Mouse (Mus musculus): ENCODE results near the gene Insl3. TPM values are rescaled to one million over a fixed set of nuclear protein-coding genes. Genes with fewer than 3 reads are reported as not detected.

The Insl3 gene
- polyA plus RNA-seq, 1 experiment = 6,097 TPM

GRCm38 (mm10) chr8:71719218-71719617 is 30.2 kb downstream of the Insl3 start:
- Histone ChIP-seq H3K27me3 (ENCODE audit: control insufficient read depth, insufficient read depth, low read length) (no peaks in the 10 kb centered on the region), H3K4me1 (ENCODE audit: control insufficient read depth, insufficient read depth, low read length) (peaks cover 13% of the 10 kb centered on the region), H3K27ac (ENCODE audit: control insufficient read depth, insufficient read depth, low read depth, low read length) (no peak overlapping the region), H3K36me3 (ENCODE audit: control insufficient read depth, insufficient read depth, low read length) (no peaks in the 10 kb centered on the region), H3K4me3 (ENCODE audit: control insufficient read depth, low read depth, low read length) (peak overlapping the region; percentile 82)
- no peak for TF ChIP-seq CTCF (IDR thresholded peaks at IDR 0.05; ENCODE audit: control insufficient read depth, insufficient read depth, insufficient replicate concordance, low read depth, low read length)
- no peak for TF ChIP-seq POLR2A (IDR thresholded peaks at IDR 0.05; ENCODE audit: control insufficient read depth, low read depth, low read length)

GRCm38 (mm10) chr8:71719928-71720457 is 31.0 kb downstream of the Insl3 start:
- H3K4me1 ChIP-seq (ENCODE audit: control insufficient read depth, insufficient read depth, low read length) = peaks cover 14% of the 10 kb centered on the region
- H3K4me3 ChIP-seq (ENCODE audit: control insufficient read depth, low read depth, low read length) = peak overlapping the region; percentile 82
- H3K27ac ChIP-seq (ENCODE audit: control insufficient read depth, insufficient read depth, low read depth, low read length) = no peak overlapping the region
- TF ChIP-seq POLR2A (IDR thresholded peaks at IDR 0.05; ENCODE audit: control insufficient read depth, low read depth, low read length) (no peak), CTCF (IDR thresholded peaks at IDR 0.05; ENCODE audit: control insufficient read depth, insufficient read depth, insufficient replicate concordance, low read depth, low read length) (no peak)
- no peaks in the 10 kb centered on the region for H3K27me3 ChIP-seq (ENCODE audit: control insufficient read depth, insufficient read depth, low read length)
- no peaks in the 10 kb centered on the region for H3K36me3 ChIP-seq (ENCODE audit: control insufficient read depth, insufficient read depth, low read length)

GRCm38 (mm10) chr8:71723047-71723551 is 34.1 kb downstream of the Insl3 start:
- TF ChIP-seq POLR2A (IDR thresholded peaks at IDR 0.05; ENCODE audit: control insufficient read depth, low read depth, low read length) = no peak
- no peak for TF ChIP-seq CTCF (IDR thresholded peaks at IDR 0.05; ENCODE audit: control insufficient read depth, insufficient read depth, insufficient replicate concordance, low read depth, low read length)
- Histone ChIP-seq H3K4me1 (ENCODE audit: control insufficient read depth, insufficient read depth, low read length) (peaks cover 18% of the 10 kb centered on the region), H3K27ac (ENCODE audit: control insufficient read depth, insufficient read depth, low read depth, low read length) (no peak overlapping the region), H3K27me3 (ENCODE audit: control insufficient read depth, insufficient read depth, low read length) (no peaks in the 10 kb centered on the region), H3K36me3 (ENCODE audit: control insufficient read depth, insufficient read depth, low read length) (no peaks in the 10 kb centered on the region), H3K4me3 (ENCODE audit: control insufficient read depth, low read depth, low read length) (no peak overlapping the region)

- H3K36me3 ChIP-seq (ENCODE audit: control insufficient read depth, insufficient read depth, low read length) = no peaks in the 10 kb centered on the region
- no peak overlapping the region for H3K4me3 ChIP-seq (ENCODE audit: control insufficient read depth, low read depth, low read length)
- no peak overlapping the region for H3K27ac ChIP-seq (ENCODE audit: control insufficient read depth, insufficient read depth, low read depth, low read length)
- H3K4me1 ChIP-seq (ENCODE audit: control insufficient read depth, insufficient read depth, low read length) = peaks cover 19% of the 10 kb centered on the region
- no peaks in the 10 kb centered on the region for H3K27me3 ChIP-seq (ENCODE audit: control insufficient read depth, insufficient read depth, low read length)
- no peak for TF ChIP-seq POLR2A (IDR thresholded peaks at IDR 0.05; ENCODE audit: control insufficient read depth, low read depth, low read length)
- TF ChIP-seq CTCF (IDR thresholded peaks at IDR 0.05; ENCODE audit: control insufficient read depth, insufficient read depth, insufficient replicate concordance, low read depth, low read length) = no peak
Observed at GRCm38 (mm10) chr8:71724389-71724788, 35.4 kb downstream of the Insl3 start.

GRCm38 (mm10) chr8:71725122-71725924 is 36.3 kb downstream of the Insl3 start, which contains the start of gene Fcho1:
TSS of gene Fcho1 (minus strand) at chr8:71725716.
- Histone ChIP-seq H3K27ac (ENCODE audit: control insufficient read depth, insufficient read depth, low read depth, low read length) (no peak within 1 kb of the TSS), H3K4me1 (ENCODE audit: control insufficient read depth, insufficient read depth, low read length) (peaks cover 15% of the 10 kb centered on the region), H3K4me3 (ENCODE audit: control insufficient read depth, low read depth, low read length) (peak within 1 kb of the TSS; percentile 32), H3K27me3 (ENCODE audit: control insufficient read depth, insufficient read depth, low read length) (no peaks in the 10 kb centered on the region), H3K36me3 (ENCODE audit: control insufficient read depth, insufficient read depth, low read length) (no peaks in the 10 kb centered on the region)
- no peak for TF ChIP-seq CTCF (IDR thresholded peaks at IDR 0.05; ENCODE audit: control insufficient read depth, insufficient read depth, insufficient replicate concordance, low read depth, low read length)
- no peak for TF ChIP-seq POLR2A (IDR thresholded peaks at IDR 0.05; ENCODE audit: control insufficient read depth, low read depth, low read length)

GRCm38 (mm10) chr8:71728240-71728785 is 39.3 kb downstream of the Insl3 start:
- Histone ChIP-seq H3K27me3 (ENCODE audit: control insufficient read depth, insufficient read depth, low read length) (no peaks in the 10 kb centered on the region), H3K36me3 (ENCODE audit: control insufficient read depth, insufficient read depth, low read length) (no peaks in the 10 kb centered on the region), H3K4me3 (ENCODE audit: control insufficient read depth, low read depth, low read length) (peak overlapping the region; percentile 7), H3K27ac (ENCODE audit: control insufficient read depth, insufficient read depth, low read depth, low read length) (no peak overlapping the region), H3K4me1 (ENCODE audit: control insufficient read depth, insufficient read depth, low read length) (peaks cover 12% of the 10 kb centered on the region)
- TF ChIP-seq CTCF (IDR thresholded peaks at IDR 0.05; ENCODE audit: control insufficient read depth, insufficient read depth, insufficient replicate concordance, low read depth, low read length) (no peak), POLR2A (IDR thresholded peaks at IDR 0.05; ENCODE audit: control insufficient read depth, low read depth, low read length) (no peak)

Data from testis, adult 2 months (tissue).